Mouse (Mus musculus) liver, postnatal 0 days (tissue): ENCODE data around the gene Scd4.

ENCODE experiments used
- CTCF ChIP-seq: sonication (generic); IDR thresholded peaks from 2 replicates; pipeline ENCODE4 v1.5.1; 2016; ENCODE audit warnings: antibody characterized with exemption, low read depth
- EP300 ChIP-seq: IDR thresholded peaks from 2 replicates; pipeline ENCODE4 v1.6.1; 2016; ENCODE audit warnings: antibody characterized with exemption, low read depth, mild to moderate bottlenecking

DNA sequence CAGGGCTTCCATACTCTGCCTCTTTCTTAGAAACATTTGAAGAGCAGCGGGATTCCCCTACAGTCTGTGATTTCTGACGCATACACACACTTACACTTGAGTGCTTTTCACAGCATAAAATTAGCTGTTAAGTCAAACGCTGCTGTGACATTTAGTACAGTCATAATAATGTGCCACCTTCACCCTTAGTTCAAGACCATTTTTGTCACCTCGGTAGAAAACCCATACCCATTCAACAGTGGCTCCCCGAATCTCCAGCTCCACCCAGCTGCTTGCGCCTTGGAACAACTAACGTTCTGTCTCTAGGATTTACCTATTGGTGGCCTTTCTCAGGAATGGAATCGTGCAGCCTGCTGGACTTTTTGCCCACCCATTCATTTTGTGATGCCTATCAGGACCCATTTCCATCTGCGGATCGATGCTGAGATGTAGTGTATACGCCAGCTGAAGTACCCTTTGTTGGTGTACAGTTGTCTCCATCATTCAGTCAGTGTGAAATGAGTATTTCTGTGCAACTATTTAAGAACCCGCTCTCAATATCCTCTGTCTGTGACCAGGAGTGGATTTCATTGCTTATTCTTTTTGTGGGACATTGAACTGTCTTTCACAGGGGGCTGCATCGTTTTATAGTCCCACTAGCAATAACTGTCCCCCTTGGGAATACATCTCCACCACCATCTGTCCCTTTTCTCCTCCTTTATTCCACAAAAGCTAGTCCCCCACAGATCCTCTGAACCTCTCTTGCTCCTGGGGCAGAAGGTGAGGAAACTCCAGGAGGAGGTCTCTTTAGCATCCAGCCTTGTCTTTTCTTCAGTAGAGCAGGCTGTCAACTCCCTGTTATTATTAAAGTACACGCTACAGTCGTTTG is 49.5 kb upstream of the Scd4 start:
- no peak for TF ChIP-seq CTCF
- no peak for TF ChIP-seq EP300
